Mouse (Mus musculus): ENCODE data around the gene Fosl1. TPM values are rescaled to one million over a fixed set of nuclear protein-coding genes. Genes with fewer than 3 reads are reported as not detected.
A peak's percentile ranks its signal among the peaks of the same experiment; 100 is the strongest.

Fosl1 gene
- polyA plus RNA-seq, 1 experiment: not detected

DNA sequence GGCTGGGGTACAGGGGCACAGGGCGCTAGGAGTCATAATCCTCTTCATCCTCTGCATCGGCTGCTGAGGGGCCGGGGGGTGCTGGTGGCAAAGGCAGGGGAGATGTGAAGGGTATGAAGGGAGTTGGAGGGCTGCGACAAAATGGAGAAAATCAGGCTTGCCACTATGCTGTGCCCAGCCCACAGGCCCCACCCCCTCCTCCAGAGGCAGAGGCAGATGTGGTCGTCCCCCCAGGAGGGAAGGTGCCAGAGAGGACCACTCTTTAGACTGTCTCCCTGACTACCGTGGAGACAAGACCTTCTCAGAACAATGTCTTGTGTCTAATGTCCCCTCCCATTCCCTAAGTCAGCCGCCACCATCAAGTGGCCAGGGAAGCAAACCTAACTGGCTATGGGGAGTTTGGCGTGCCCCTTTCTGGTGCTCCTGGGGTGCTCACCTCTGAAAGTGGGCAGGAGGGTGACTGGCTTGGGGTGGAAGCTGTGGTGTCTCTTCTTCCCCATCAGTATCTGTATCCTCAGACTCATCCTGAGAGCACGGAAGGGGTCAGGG lies 24.4 kb upstream of the Fosl1 start:
- TF ChIP-seq CTCF (IDR thresholded peaks at IDR 0.05; ENCODE audit: insufficient read depth, low read depth, low read length) (no peak), POLR2A (IDR thresholded peaks at IDR 0.05; ENCODE audit: insufficient read depth, low read depth, low read length) (no peak)
- Histone ChIP-seq H3K4me1 (ENCODE audit: control insufficient read depth, insufficient read depth, low read length) (peaks cover 36% of the 10 kb centered on the region), H3K4me3 (ENCODE audit: insufficient read depth, low read depth, low read length) (no peak overlapping the region), H3K27ac (ENCODE audit: insufficient read depth, low read depth, low read length) (no peak overlapping the region)
- WGBS: 70% methylated on average over 9 of the region's 9 CpGs

GRCm38 (mm10) chr19:5423561-5423960 lies 23.8 kb upstream of the Fosl1 start:
- 61% methylated on average over 12 of the region's 12 CpGs for WGBS
- Histone ChIP-seq H3K4me3 (ENCODE audit: insufficient read depth, low read depth, low read length) (peak overlapping the region; percentile 90), H3K27ac (ENCODE audit: insufficient read depth, low read depth, low read length) (no peak overlapping the region), H3K4me1 (ENCODE audit: control insufficient read depth, insufficient read depth, low read length) (peaks cover 36% of the 10 kb centered on the region)
- TF ChIP-seq POLR2A (IDR thresholded peaks at IDR 0.05; ENCODE audit: insufficient read depth, low read depth, low read length) (no peak), CTCF (IDR thresholded peaks at IDR 0.05; ENCODE audit: insufficient read depth, low read depth, low read length) (no peak)

GRCm38 (mm10) chr19:5424092-5424781 lies 23.1 kb upstream of the Fosl1 start:
- 2% methylated on average over 43 of the region's 48 CpGs for WGBS
- TF ChIP-seq POLR2A (IDR thresholded peaks at IDR 0.05; ENCODE audit: insufficient read depth, low read depth, low read length) (0 out of 2 replicates have a peak, but pooled peaks have one; percentile 9), CTCF (IDR thresholded peaks at IDR 0.05; ENCODE audit: insufficient read depth, low read depth, low read length) (no peak)
- 0 out of 2 replicates have a peak overlapping the region, but pooled peaks have one; percentile 27 for H3K27ac ChIP-seq (ENCODE audit: insufficient read depth, low read depth, low read length)
- H3K4me1 ChIP-seq (ENCODE audit: control insufficient read depth, insufficient read depth, low read length): peaks cover 36% of the 10 kb centered on the region
- H3K4me3 ChIP-seq (ENCODE audit: insufficient read depth, low read depth, low read length): peak overlapping the region; percentile 90

- WGBS: 1% methylated on average over 80 of the region's 87 CpGs
- no peak for TF ChIP-seq CTCF (IDR thresholded peaks at IDR 0.05; ENCODE audit: insufficient read depth, low read depth, low read length)
- TF ChIP-seq POLR2A (IDR thresholded peaks at IDR 0.05; ENCODE audit: insufficient read depth, low read depth, low read length): peak; percentile 34; the same call in 1 of the 2 replicates
- Histone ChIP-seq H3K27ac (ENCODE audit: insufficient read depth, low read depth, low read length) (peak within 1 kb of the TSS; percentile 93), H3K4me1 (ENCODE audit: control insufficient read depth, insufficient read depth, low read length) (peaks cover 42% of the 10 kb centered on the region), H3K4me3 (ENCODE audit: insufficient read depth, low read depth, low read length) (peak within 1 kb of the TSS; percentile 99)
These were observed 22.3 kb upstream of the Fosl1 start, which contains the start of the genes Drap1 and AI837181 for GRCm38 (mm10) chr19:5424782-5425741. Drap1 (minus strand) TSS chr19:5424979. AI837181 (plus strand) TSS chr19:5425144.

DNA sequence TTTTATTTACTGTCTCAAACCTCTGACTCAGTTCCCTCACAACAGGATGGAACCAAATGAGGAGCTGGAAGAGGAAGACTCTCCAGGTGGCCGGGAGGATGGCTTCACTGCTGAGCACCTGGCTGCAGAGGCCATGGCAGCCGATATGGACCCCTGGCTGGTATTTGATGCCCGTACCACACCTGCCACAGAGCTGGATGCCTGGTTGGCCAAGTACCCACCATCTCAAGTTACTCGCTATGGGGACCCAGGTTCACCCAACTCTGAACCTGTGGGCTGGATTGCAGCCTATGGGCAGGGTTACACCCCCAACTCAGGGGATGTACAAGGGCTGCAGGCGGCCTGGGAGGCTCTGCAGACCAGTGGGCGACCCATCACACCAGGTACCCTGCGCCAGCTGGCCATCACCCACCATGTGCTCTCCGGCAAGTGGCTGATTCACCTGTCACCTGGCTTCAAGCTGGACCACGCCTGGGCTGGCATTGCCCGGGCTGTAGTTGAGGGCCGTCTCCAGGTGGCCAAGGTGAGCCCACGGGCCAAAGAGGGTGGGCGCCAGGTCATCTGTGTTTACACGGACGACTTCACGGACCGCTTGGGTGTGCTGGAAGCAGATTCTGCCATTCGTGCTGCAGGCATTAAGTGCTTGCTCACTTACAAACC lies 21.3 kb upstream of the Fosl1 start:
- Histone ChIP-seq H3K27ac (ENCODE audit: insufficient read depth, low read depth, low read length) (no peak overlapping the region; the same call in 1 of the 2 replicates), H3K4me1 (ENCODE audit: control insufficient read depth, insufficient read depth, low read length) (peaks cover 42% of the 10 kb centered on the region), H3K4me3 (ENCODE audit: insufficient read depth, low read depth, low read length) (peak overlapping the region; percentile 99)
- no peak for TF ChIP-seq POLR2A (IDR thresholded peaks at IDR 0.05; ENCODE audit: insufficient read depth, low read depth, low read length)
- TF ChIP-seq CTCF (IDR thresholded peaks at IDR 0.05; ENCODE audit: insufficient read depth, low read depth, low read length): no peak
- 84% methylated on average over 18 of the region's 18 CpGs for WGBS

- TF ChIP-seq POLR2A (IDR thresholded peaks at IDR 0.05; ENCODE audit: insufficient read depth, low read depth, low read length) (no peak), CTCF (IDR thresholded peaks at IDR 0.05; ENCODE audit: insufficient read depth, low read depth, low read length) (no peak)
- peaks cover 42% of the 10 kb centered on the region for H3K4me1 ChIP-seq (ENCODE audit: control insufficient read depth, insufficient read depth, low read length)
- 91% methylated on average over 13 of the region's 13 CpGs for WGBS
- H3K4me3 ChIP-seq (ENCODE audit: insufficient read depth, low read depth, low read length): no peak overlapping the region
- H3K27ac ChIP-seq (ENCODE audit: insufficient read depth, low read depth, low read length): no peak overlapping the region
These were observed 20.6 kb upstream of the Fosl1 start for GRCm38 (mm10) chr19:5426640-5427290.

DNA sequence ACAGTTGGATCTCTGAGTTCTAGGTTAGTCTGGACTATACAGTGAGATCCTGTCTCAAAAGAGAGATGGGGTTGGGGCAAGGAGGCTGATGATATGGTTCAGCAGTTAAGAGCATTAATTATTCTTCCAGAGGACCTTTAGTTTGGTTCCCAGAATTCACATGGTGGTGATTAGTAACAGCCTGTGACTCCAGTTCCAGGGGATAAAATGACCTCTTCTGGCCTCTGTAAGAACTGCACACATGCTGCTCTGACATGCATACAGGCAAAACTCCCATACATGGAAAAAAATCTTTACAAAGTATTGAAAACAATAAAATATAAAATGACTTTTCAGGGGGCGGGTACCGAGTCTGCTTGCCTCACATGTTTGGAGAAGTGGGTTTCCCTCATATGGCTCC lies 19.3 kb upstream of the Fosl1 start:
- no peak for TF ChIP-seq CTCF (IDR thresholded peaks at IDR 0.05; ENCODE audit: insufficient read depth, low read depth, low read length)
- no peak for TF ChIP-seq POLR2A (IDR thresholded peaks at IDR 0.05; ENCODE audit: insufficient read depth, low read depth, low read length)
- Histone ChIP-seq H3K4me1 (ENCODE audit: control insufficient read depth, insufficient read depth, low read length) (peaks cover 35% of the 10 kb centered on the region), H3K4me3 (ENCODE audit: insufficient read depth, low read depth, low read length) (no peak overlapping the region), H3K27ac (ENCODE audit: insufficient read depth, low read depth, low read length) (no peak overlapping the region)
- WGBS: 88% methylated on average over 2 of the region's 2 CpGs

DNA sequence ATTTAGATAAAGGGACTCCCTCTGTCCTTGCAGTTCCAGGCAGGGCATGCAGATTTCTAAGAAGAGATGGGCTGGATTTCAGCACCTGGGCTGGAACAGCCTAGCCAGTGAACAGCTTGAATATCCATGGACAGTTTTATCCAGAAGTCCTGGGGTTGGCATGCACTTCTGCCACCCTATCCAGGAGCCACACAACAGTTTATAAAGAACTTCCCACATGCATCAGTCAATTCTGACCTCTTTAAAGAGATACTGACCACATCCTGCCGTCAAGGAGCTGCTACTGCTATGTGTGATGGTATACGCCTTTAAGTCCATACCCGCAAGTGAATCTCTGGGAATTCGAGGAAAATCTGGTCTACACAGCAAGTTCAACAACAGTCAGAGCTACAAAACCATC lies 18.1 kb upstream of the Fosl1 start:
- Histone ChIP-seq H3K4me3 (ENCODE audit: insufficient read depth, low read depth, low read length) (no peak overlapping the region), H3K27ac (ENCODE audit: insufficient read depth, low read depth, low read length) (no peak overlapping the region), H3K4me1 (ENCODE audit: control insufficient read depth, insufficient read depth, low read length) (peaks cover 32% of the 10 kb centered on the region)
- 86% methylated on average over 4 of the region's 4 CpGs for WGBS
- TF ChIP-seq POLR2A (IDR thresholded peaks at IDR 0.05; ENCODE audit: insufficient read depth, low read depth, low read length) (no peak), CTCF (IDR thresholded peaks at IDR 0.05; ENCODE audit: insufficient read depth, low read depth, low read length) (no peak)

Measured in olfactory bulb, adult 2 months (tissue).